Mouse (Mus musculus) ES-E14 (cell line): ENCODE measurements around the gene Kcmf1.

Source experiments
- CHD2 ChIP-seq: IDR thresholded peaks from 2 replicates; pipeline ENCODE4 v1.6.1; 2014; ENCODE audit warnings: mild to moderate bottlenecking, low read depth, low read length, inconsistent platforms
- HCFC1 ChIP-seq: IDR thresholded peaks from 2 replicates; pipeline ENCODE4 v1.6.1; 2012; ENCODE audit warnings: low read length, inconsistent platforms, borderline replicate concordance; ENCODE audit not compliant: insufficient read depth
- MAFK ChIP-seq: IDR thresholded peaks from 2 replicates; pipeline ENCODE4 v1.6.1; 2014; ENCODE audit warnings: mild to moderate bottlenecking, low read depth, low read length, inconsistent platforms; ENCODE audit not compliant: insufficient read depth
- ZC3H11A ChIP-seq: IDR thresholded peaks from 2 replicates; pipeline ENCODE4 v1.6.1; 2012; ENCODE audit warnings: low read depth, mild to moderate bottlenecking, inconsistent platforms, low read length, borderline replicate concordance
- ZNF384 ChIP-seq: IDR thresholded peaks from 2 replicates; pipeline ENCODE4 v1.6.1; 2012; ENCODE audit warnings: low read depth, low read length, inconsistent platforms

DNA sequence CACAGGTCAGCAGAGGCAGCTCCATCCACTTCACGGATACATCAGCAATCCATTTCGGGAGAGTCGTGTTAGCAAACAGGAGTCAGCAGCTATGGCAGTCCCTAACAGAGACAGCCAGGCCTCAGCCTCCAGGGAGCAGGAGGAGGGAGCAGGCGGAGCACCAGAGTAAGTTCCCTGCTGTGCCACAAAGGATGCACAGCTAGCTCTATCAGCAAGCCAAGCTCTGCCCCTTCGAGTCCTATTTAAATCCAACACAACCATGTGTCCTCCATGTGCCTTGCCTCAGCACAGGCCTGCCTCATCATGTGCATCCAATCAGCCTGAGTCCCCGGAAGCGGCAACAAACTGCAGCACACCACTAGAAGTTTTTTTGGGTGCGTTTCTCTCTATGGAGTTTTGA, 23.6 kb upstream of the Kcmf1 start:
- TF ChIP-seq CHD2, result no peak
- TF ChIP-seq ZC3H11A, result no peak
- no peak for TF ChIP-seq MAFK
- no peak for TF ChIP-seq ZNF384
- TF ChIP-seq HCFC1, result no peak
